25 mouse cellular contexts compared by ENCODE assay signal in the genomic region with DNA sequence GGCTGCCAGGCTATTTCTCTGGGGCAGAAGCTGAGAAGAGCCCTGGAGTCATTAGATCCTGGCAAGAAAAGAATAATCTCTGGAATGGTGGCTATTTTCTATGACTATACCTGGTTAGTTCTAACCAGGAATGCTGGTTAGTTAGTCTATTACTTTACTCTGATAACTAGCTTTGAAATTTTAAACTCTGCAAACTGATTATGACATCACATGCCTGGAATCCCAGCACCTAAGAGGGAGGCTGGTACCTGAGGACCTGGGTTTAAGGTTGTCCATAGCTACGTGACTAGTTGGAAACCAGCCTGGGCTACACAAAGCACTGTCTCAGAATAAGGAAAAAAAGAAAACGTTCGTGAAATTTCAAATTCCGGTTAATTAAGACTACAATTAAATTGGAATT. TPM values are rescaled to one million over a fixed set of nuclear protein-coding genes. Genes with fewer than 3 reads are reported as not detected.
A peak's percentile ranks its signal among the peaks of the same experiment; 100 is the strongest.
DNase-seq lines count a peak whose midpoint lies in the region; ATAC-seq and TF ChIP-seq lines count a peak whose summit lies in the region.
"Had no signal": no experiment of that assay in that cellular context is flagged by ENCODE, and none has a peak within 500 bp of the region (broad histone marks: within the 10 kb centered on the region; RNA-seq: fewer than 3 reads in every experiment).

No protein-coding gene starts in this region.

- H3K4me2 ChIP-seq in midbrain, embryonic 11.5 days, result no peak overlapping the region
- H3K4me2 ChIP-seq in midbrain, embryonic 14.5 days (ENCODE audit: low read length), result no peak overlapping the region

- no peak for ATAC-seq in midbrain, embryonic 11.5 days (ENCODE audit: low FRiP score)
- no peak for ATAC-seq in midbrain, embryonic 14.5 days (ENCODE audit: low FRiP score, low TSS enrichment)
- ATAC-seq: activated CD4-positive, CD25-positive, alpha-beta regulatory T cell, adult 4 months; CD4-positive, CD25-positive, alpha-beta regulatory T cell, adult 4 months; Patski had no signal

- WGBS in midbrain, embryonic 11.5 days, result 77% methylated on average over 4 of the region's 4 CpGs
- 73% methylated on average over 4 of the region's 4 CpGs for WGBS in midbrain, embryonic 14.5 days

- no peaks in the 10 kb centered on the region for H3K9me3 ChIP-seq in midbrain, embryonic 11.5 days (ENCODE audit: control insufficient read depth, low read length)
- no peaks in the 10 kb centered on the region for H3K9me3 ChIP-seq in midbrain, embryonic 14.5 days (ENCODE audit: control insufficient read depth, low read length)

- peaks cover 10% of the 10 kb centered on the region for H3K27me3 ChIP-seq in midbrain, embryonic 11.5 days (ENCODE audit: control insufficient read depth, insufficient read depth, low read length)
- peaks cover 20% of the 10 kb centered on the region; the same call in 1 of the 2 replicates for H3K27me3 ChIP-seq in midbrain, embryonic 14.5 days (ENCODE audit: control insufficient read depth, insufficient read depth, low read length)
- no peaks in the 10 kb centered on the region for H3K27me3 ChIP-seq in testis, adult 2 months (ENCODE audit: control insufficient read depth, insufficient read depth, low read length)
- H3K27me3 ChIP-seq: CH12.LX, Patski had no signal

- no peak overlapping the region for H3K27ac ChIP-seq in midbrain, embryonic 11.5 days (ENCODE audit: low read depth, low read length)
- no peak overlapping the region for H3K27ac ChIP-seq in midbrain, embryonic 14.5 days (replicated peaks; ENCODE audit: low read depth, low read length)
- no peak overlapping the region for H3K27ac ChIP-seq in testis, adult 2 months (ENCODE audit: control insufficient read depth, insufficient read depth, low read depth, low read length)

- TF ChIP-seq CTCF in testis, adult 2 months (IDR thresholded peaks at IDR 0.05; ENCODE audit: control insufficient read depth, insufficient read depth, insufficient replicate concordance, low read depth, low read length), result no peak

- no peak for TF ChIP-seq POLR2A in testis, adult 2 months (IDR thresholded peaks at IDR 0.05; ENCODE audit: control insufficient read depth, low read depth, low read length)

- no peak overlapping the region for H3K9ac ChIP-seq in midbrain, embryonic 11.5 days (ENCODE audit: low read length)
- no peak overlapping the region for H3K9ac ChIP-seq in midbrain, embryonic 14.5 days (replicated peaks; ENCODE audit: low read length)

- DNase-seq in midbrain, embryonic 11.5 days (ENCODE audit: low spot score, missing footprints), result peak; percentile 53
- no peak for DNase-seq in midbrain, embryonic 14.5 days
- DNase-seq in testis, postnatal 14 days (ENCODE audit: low spot score), result no peak
- DNase-seq in Muller cell, postnatal 12 days (ENCODE audit: inconsistent ontology term), result peak; percentile 84
- no peak for DNase-seq in gastrocnemius, postnatal 4 days (ENCODE audit: low spot score in 2 of 2)
- DNase-seq: adrenal gland, adult 2 months; adrenal gland, adult 8-10 months; adrenal gland, postnatal 10 days; adrenal gland, postnatal 14 days; adrenal gland, postnatal 25 days; adrenal gland, postnatal 36 days; B cell, adult 2 months; cerebellum, adult 11 months; cerebellum, adult 11-12 months; cerebellum, adult 18-20 months; cerebellum, adult 2 months had no signal

- H3K4me3 ChIP-seq in midbrain, embryonic 11.5 days (ENCODE audit: low read depth, low read length), result no peak overlapping the region
- no peak overlapping the region for H3K4me3 ChIP-seq in midbrain, embryonic 14.5 days (replicated peaks; ENCODE audit: low read depth, low read length)
- H3K4me3 ChIP-seq in testis, adult 2 months (ENCODE audit: control insufficient read depth, low read depth, low read length), result peak overlapping the region; percentile 50; the same call in 1 of the 2 replicates

- H3K36me3 ChIP-seq in midbrain, embryonic 11.5 days (ENCODE audit: control insufficient read depth, insufficient read depth, low read length), result no peaks in the 10 kb centered on the region
- H3K36me3 ChIP-seq in midbrain, embryonic 14.5 days (ENCODE audit: control insufficient read depth, insufficient read depth, low read length), result no peaks in the 10 kb centered on the region
- no peaks in the 10 kb centered on the region for H3K36me3 ChIP-seq in testis, adult 2 months (ENCODE audit: control insufficient read depth, insufficient read depth, low read length)
- H3K36me3 ChIP-seq: G1E had no signal

- H3K4me1 ChIP-seq in midbrain, embryonic 11.5 days (ENCODE audit: control insufficient read depth, insufficient read depth, low read length), result peaks cover 7% of the 10 kb centered on the region; the same call in 1 of the 2 replicates
- peaks cover 6% of the 10 kb centered on the region for H3K4me1 ChIP-seq in midbrain, embryonic 14.5 days (ENCODE audit: control insufficient read depth, insufficient read depth, low read length)
- H3K4me1 ChIP-seq in testis, adult 2 months (ENCODE audit: control insufficient read depth, insufficient read depth, low read length), result no peaks in the 10 kb centered on the region

RNA-seq across cellular contexts. Expression of a gene that starts 39.7 kb away (rescaled TPM):
- polyA plus RNA-seq in midbrain, embryonic 11.5 days (2014; fragmentation: Nextera tagmentation; extraction: Ambion mirVana), result 0.10 and 0.15 TPM in 2 replicates
- polyA plus RNA-seq in midbrain, embryonic 14.5 days (2014; fragmentation: Nextera tagmentation; extraction: Ambion mirVana), result 0.12 TPM in 1 of 2 replicates, not detected in the other
- polyA plus RNA-seq in testis, adult 2 months (2012; rRNA removed), result 68.2 and 77.4 TPM in 2 replicates
- total RNA-seq in gastrocnemius, postnatal 4 days (2021), result not detected
- total RNA-seq: adrenal gland, adult 18-20 months; adrenal gland, adult 8-10 months; adrenal gland, postnatal 10 days; adrenal gland, postnatal 14 days; adrenal gland, postnatal 25 days; adrenal gland, postnatal 36 days; CH12.LX; MEL had no signal
- polyA plus RNA-seq: activated CD4-positive, CD25-positive, alpha-beta regulatory T cell, adult 4 months; adrenal gland, adult 2 months; C2C12; CD4-positive, CD25-positive, alpha-beta regulatory T cell, adult 4 months; G1E; Patski had no signal

Comparison
In these comparisons a context has a peak if more than half of its experiments do, and no peak if none do; other contexts are left out.
1. DNase-seq: peak in midbrain, embryonic 11.5 days (single experiment) and Muller cell, postnatal 12 days (single experiment); none in midbrain, embryonic 14.5 days (single experiment), testis, postnatal 14 days (single experiment) and gastrocnemius, postnatal 4 days (0 of 2).
2. RNA of a gene that starts 39.7 kb away (polyA plus RNA-seq): 68.2 to 77.4 TPM in testis, adult 2 months; 0.10 to 0.15 TPM in midbrain, embryonic 11.5 days and 0.12 TPM in midbrain, embryonic 14.5 days; every median in the first group is over 10 times any median in the second.